8 mouse cellular contexts compared by ENCODE assay signal in genomic region chr9:36916915-36917314, GRCm38 (mm10).
DNase-seq lines count a peak whose midpoint lies in the region; ATAC-seq lines count a peak whose summit lies in the region.

No protein-coding gene starts in this region.

- H3K4me3 ChIP-seq in forebrain, embryonic 13.5 days, result no peak overlapping the region
- H3K4me3 ChIP-seq in forebrain, embryonic 12.5 days (replicated peaks), result no peak overlapping the region
- no peak overlapping the region for H3K4me3 ChIP-seq in intestine, embryonic 16.5 days (ENCODE audit: low read length)

- H3K4me1 ChIP-seq in forebrain, embryonic 13.5 days, result peaks cover 24% of the 10 kb centered on the region
- peaks cover 28% of the 10 kb centered on the region for H3K4me1 ChIP-seq in forebrain, embryonic 12.5 days
- H3K4me1 ChIP-seq in intestine, embryonic 16.5 days (ENCODE audit: control insufficient read depth, insufficient read depth, low read length), result no peaks in the 10 kb centered on the region; the same call in 1 of the 2 replicates

- no peak overlapping the region for H3K9ac ChIP-seq in forebrain, embryonic 13.5 days
- H3K9ac ChIP-seq in forebrain, embryonic 12.5 days, result no peak overlapping the region
- H3K9ac ChIP-seq in intestine, embryonic 16.5 days (ENCODE audit: low read depth, low read length), result no peak overlapping the region

- 0 out of 2 replicates have a peak overlapping the region, but pooled peaks have one; percentile 13 for H3K4me2 ChIP-seq in forebrain, embryonic 13.5 days
- no peak overlapping the region for H3K4me2 ChIP-seq in forebrain, embryonic 12.5 days
- H3K4me2 ChIP-seq in intestine, embryonic 16.5 days (ENCODE audit: low read depth, low read length), result no peak overlapping the region

- no peaks in the 10 kb centered on the region for H3K27me3 ChIP-seq in forebrain, embryonic 13.5 days
- no peaks in the 10 kb centered on the region for H3K27me3 ChIP-seq in forebrain, embryonic 12.5 days
- H3K27me3 ChIP-seq in intestine, embryonic 16.5 days (replicated peaks; ENCODE audit: control insufficient read depth, insufficient read depth, low read length), result no peaks in the 10 kb centered on the region

- no peaks in the 10 kb centered on the region for H3K9me3 ChIP-seq in forebrain, embryonic 13.5 days (replicated peaks)
- no peaks in the 10 kb centered on the region for H3K9me3 ChIP-seq in forebrain, embryonic 12.5 days
- no peaks in the 10 kb centered on the region for H3K9me3 ChIP-seq in intestine, embryonic 16.5 days (ENCODE audit: control insufficient read depth, low read length)

- H3K27ac ChIP-seq in forebrain, embryonic 13.5 days, result no peak overlapping the region
- no peak overlapping the region for H3K27ac ChIP-seq in forebrain, embryonic 12.5 days
- H3K27ac ChIP-seq in intestine, embryonic 16.5 days (ENCODE audit: low read length), result peak overlapping the region; percentile 47

- peak; percentile 32 for DNase-seq in embryo, embryonic 9.5 days (ENCODE audit: extremely low spot score)
- DNase-seq in mesoderm, embryonic 11.5 days (ENCODE audit: low read depth, low spot score), result peak; percentile 58
- DNase-seq in layer of hippocampus, postnatal 25 days (ENCODE audit: extremely low spot score in 1 of 2, low spot score in 1 of 2), result no peak
- no peak for DNase-seq in spleen, postnatal 4 days (ENCODE audit: low spot score in 2 of 2)
- DNase-seq in adrenal gland, postnatal 25 days, result no peak

- WGBS in forebrain, embryonic 13.5 days, result 57% methylated on average over 5 of the region's 5 CpGs
- WGBS in forebrain, embryonic 12.5 days, result 58% methylated on average over 5 of the region's 5 CpGs
- WGBS in intestine, embryonic 16.5 days, result 37% methylated on average over 5 of the region's 5 CpGs

- H3K36me3 ChIP-seq in forebrain, embryonic 13.5 days (ENCODE audit: poor library complexity, severe bottlenecking), result no peaks in the 10 kb centered on the region
- no peaks in the 10 kb centered on the region for H3K36me3 ChIP-seq in forebrain, embryonic 12.5 days (replicated peaks)
- no peaks in the 10 kb centered on the region for H3K36me3 ChIP-seq in intestine, embryonic 16.5 days (ENCODE audit: control insufficient read depth, insufficient read depth, low read length)

- ATAC-seq in forebrain, embryonic 13.5 days, result no peak
- no peak for ATAC-seq in forebrain, embryonic 12.5 days (ENCODE audit: low FRiP score)
- ATAC-seq in intestine, embryonic 16.5 days, result peak; percentile 83

Comparison
In these comparisons a context has a peak if more than half of its experiments do, and no peak if none do; other contexts are left out.
1. DNase-seq: peak in embryo, embryonic 9.5 days (single experiment) and mesoderm, embryonic 11.5 days (single experiment); none in layer of hippocampus, postnatal 25 days (0 of 2), spleen, postnatal 4 days (0 of 2) and adrenal gland, postnatal 25 days (single experiment).